Mouse (Mus musculus) lung, postnatal 0 days (tissue): Measurements from ENCODE around the gene Rpf2. TPM values are rescaled to one million over a fixed set of nuclear protein-coding genes. Genes with fewer than 3 reads are reported as not detected.
A peak's percentile ranks its signal among the peaks of the same experiment; 100 is the strongest.

Experiments used
- ATAC-seq: fragments of 200-750 bp; cut with Nextera tagmentation; 2 replicates; pipeline ENCODE4 v1.8.0; 2017; ENCODE audit warnings: moderate library complexity
- DNase-seq: peaks from one replicate; pipeline ENCODE4 v3.0.0-alpha.2; 2016; ENCODE audit warnings: low spot score
- H3K27ac ChIP-seq: fragments of 300-500 bp; sonication (generic); 2 replicates; pipeline ENCODE4 v1.5.1; 2014; ENCODE audit warnings: antibody characterized with exemption, mild to moderate bottlenecking, low read length, mixed read lengths
- H3K27me3 ChIP-seq: fragments of 300-500 bp; sonication (generic); replicated peaks from 2 replicates; pipeline ENCODE4 v1.6.1; 2014; ENCODE audit warnings: low read length, mixed read lengths; ENCODE audit not compliant: insufficient read depth
- H3K36me3 ChIP-seq: fragments of 300-500 bp; sonication (generic); 2 replicates; pipeline ENCODE4 v1.6.1; 2014; ENCODE audit warnings: low read length, mixed read lengths; ENCODE audit not compliant: insufficient read depth
- H3K4me1 ChIP-seq: fragments of 300-500 bp; sonication (generic); 2 replicates; pipeline ENCODE4 v1.6.1; 2014; ENCODE audit warnings: antibody characterized with exemption, low read depth, low read length, mixed read lengths; ENCODE audit not compliant: insufficient read depth
- H3K4me2 ChIP-seq: fragments of 300-500 bp; sonication (generic); replicated peaks from 2 replicates; pipeline ENCODE4 v1.6.1; 2014; ENCODE audit warnings: low read depth, mild to moderate bottlenecking, low read length, moderate library complexity, mixed read lengths
- H3K4me3 ChIP-seq: fragments of 300-500 bp; sonication (generic); 2 replicates; pipeline ENCODE4 v1.5.1; 2014; ENCODE audit warnings: low read depth, low read length
- H3K9ac ChIP-seq: fragments of 300-500 bp; sonication (generic); replicated peaks from 2 replicates; pipeline ENCODE4 v1.6.1; 2014; ENCODE audit warnings: low read depth, mild to moderate bottlenecking
- H3K9me3 ChIP-seq: fragments of 300-500 bp; sonication (generic); 2 replicates; pipeline ENCODE4 v1.6.1; 2016; ENCODE audit warnings: low read length, mixed read lengths
- CTCF ChIP-seq: IDR thresholded peaks from 2 replicates; pipeline ENCODE4 v1.5.1; 2016; ENCODE audit warnings: antibody characterized with exemption, mild to moderate bottlenecking
- EP300 ChIP-seq: IDR thresholded peaks from 2 replicates; pipeline ENCODE4 v1.6.1; 2016; ENCODE audit warnings: antibody characterized with exemption, mild to moderate bottlenecking, control low read depth
- WGBS: fragments of 180-500 bp; shearing (Covaris S2); extraction: QIAGEN DNeasy Blood & Tissue Kit; methylation state at CpG from one replicate; pipeline ENCODE4 v1.1.7; 2014; 5-methylcytosine and 5-hydroxymethylcytosine counted together
- polyA plus RNA-seq: library from polyadenylated mRNA; unstranded; fragments of >200 nt; fragmentation: Nextera tagmentation; extraction: Ambion mirVana; gene quantifications from 2 replicates; pipeline ENCODE4 v1.2.1, GENCODE M21; 2015

The Rpf2 gene
- polyA plus RNA-seq, 1 experiment from 2014 or later = 19.0 TPM

DNA sequence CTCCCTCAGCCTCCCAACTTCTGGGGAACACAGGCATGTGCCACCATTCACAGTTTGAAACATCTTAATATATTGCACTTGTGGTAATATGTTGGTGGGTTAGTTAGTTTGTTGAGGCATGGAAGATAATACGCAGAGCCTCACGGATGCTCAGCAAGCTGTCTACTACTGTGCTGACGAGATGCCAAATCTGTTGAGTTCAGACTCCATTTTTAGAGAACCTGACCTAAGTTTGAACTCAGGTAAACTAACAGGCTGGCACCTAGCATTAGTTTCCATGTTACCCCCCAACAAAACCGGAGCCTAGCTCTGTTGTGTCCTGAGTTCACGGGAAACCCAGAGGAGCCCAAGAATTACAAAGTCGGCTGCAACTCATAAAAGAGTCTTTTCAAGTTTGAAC is 51.8 kb downstream of the Rpf2 start:
- no peak for DNase-seq
- H3K9ac ChIP-seq = no peak overlapping the region
- H3K27ac ChIP-seq = no peak overlapping the region
- no peak for ATAC-seq
- H3K4me3 ChIP-seq = no peak overlapping the region
- TF ChIP-seq EP300 = no peak
- TF ChIP-seq CTCF = no peak
- no peaks in the 10 kb centered on the region for H3K27me3 ChIP-seq
- 85% methylated on average over 6 of the region's 6 CpGs for WGBS
- H3K36me3 ChIP-seq = no peaks in the 10 kb centered on the region
- H3K4me2 ChIP-seq = no peak overlapping the region
- H3K4me1 ChIP-seq = no peaks in the 10 kb centered on the region
- no peaks in the 10 kb centered on the region for H3K9me3 ChIP-seq

GRCm38 (mm10) chr10:40192010-40192935 is 54.6 kb downstream of the Rpf2 start:
- 42% methylated on average over 18 of the region's 18 CpGs for WGBS
- DNase-seq (no peak), ATAC-seq (no peak)
- no peaks in the 10 kb centered on the region for H3K27me3 ChIP-seq
- H3K36me3 ChIP-seq = no peaks in the 10 kb centered on the region
- H3K9ac ChIP-seq = no peak overlapping the region
- H3K4me3 ChIP-seq = no peak overlapping the region
- H3K9me3 ChIP-seq = no peaks in the 10 kb centered on the region
- no peak overlapping the region for H3K27ac ChIP-seq
- TF ChIP-seq CTCF (no peak), EP300 (no peak)
- peak overlapping the region; percentile 42 for H3K4me2 ChIP-seq
- no peaks in the 10 kb centered on the region for H3K4me1 ChIP-seq

DNA sequence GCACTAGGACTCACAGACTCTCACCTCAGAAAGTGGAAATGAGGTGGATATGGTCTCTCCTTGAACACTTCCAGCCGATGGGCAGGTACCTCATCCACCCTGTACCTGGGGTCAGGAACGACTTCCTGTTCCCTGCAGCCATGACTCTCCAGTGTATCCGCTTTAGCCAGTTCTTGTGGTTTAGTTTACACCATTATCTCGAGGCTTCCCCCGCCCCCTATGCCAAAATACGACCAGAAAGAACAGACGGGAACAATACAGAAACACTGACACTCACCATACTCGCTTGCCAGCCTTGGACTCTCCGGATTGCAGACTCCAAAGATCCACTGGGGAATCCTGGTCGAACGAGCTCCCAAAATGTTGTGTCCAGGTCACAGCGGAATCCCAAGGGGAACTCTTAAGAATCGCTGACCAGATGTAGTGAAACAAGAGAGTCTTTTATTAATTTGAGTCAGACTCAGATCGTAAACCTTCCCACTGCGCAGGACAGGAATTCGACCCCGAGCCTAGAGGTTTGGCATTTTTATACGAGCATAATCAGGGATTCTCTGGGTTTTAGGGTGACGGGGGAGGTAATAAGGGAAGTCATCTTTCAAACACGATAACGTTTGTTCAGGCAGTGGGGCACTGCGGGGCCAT is 55.4 kb downstream of the Rpf2 start:
- 32% methylated on average over 22 of the region's 22 CpGs for WGBS
- H3K36me3 ChIP-seq = no peaks in the 10 kb centered on the region
- no peaks in the 10 kb centered on the region for H3K4me1 ChIP-seq
- peak overlapping the region; percentile 42 for H3K4me2 ChIP-seq
- TF ChIP-seq EP300 = no peak
- no peak for TF ChIP-seq CTCF
- no peaks in the 10 kb centered on the region for H3K27me3 ChIP-seq
- no peak for DNase-seq
- peak overlapping the region; percentile 0; the same call in 1 of the 2 replicates for H3K4me3 ChIP-seq
- no peak overlapping the region for H3K9ac ChIP-seq
- ATAC-seq = no peak
- H3K27ac ChIP-seq = no peak overlapping the region
- H3K9me3 ChIP-seq = no peaks in the 10 kb centered on the region

GRCm38 (mm10) chr10:40190871-40191270 is 56.0 kb downstream of the Rpf2 start:
- DNase-seq = no peak
- Histone ChIP-seq H3K27ac (no peak overlapping the region), H3K4me1 (no peaks in the 10 kb centered on the region), H3K4me3 (no peak overlapping the region), H3K27me3 (no peaks in the 10 kb centered on the region), H3K9me3 (no peaks in the 10 kb centered on the region), H3K9ac (no peak overlapping the region), H3K36me3 (no peaks in the 10 kb centered on the region), H3K4me2 (peak overlapping the region; percentile 42; the same call in 1 of the 2 replicates)
- TF ChIP-seq CTCF (peak; percentile 22), EP300 (no peak)
- ATAC-seq = no peak
- WGBS = 76% methylated on average over 8 of the region's 8 CpGs

DNA sequence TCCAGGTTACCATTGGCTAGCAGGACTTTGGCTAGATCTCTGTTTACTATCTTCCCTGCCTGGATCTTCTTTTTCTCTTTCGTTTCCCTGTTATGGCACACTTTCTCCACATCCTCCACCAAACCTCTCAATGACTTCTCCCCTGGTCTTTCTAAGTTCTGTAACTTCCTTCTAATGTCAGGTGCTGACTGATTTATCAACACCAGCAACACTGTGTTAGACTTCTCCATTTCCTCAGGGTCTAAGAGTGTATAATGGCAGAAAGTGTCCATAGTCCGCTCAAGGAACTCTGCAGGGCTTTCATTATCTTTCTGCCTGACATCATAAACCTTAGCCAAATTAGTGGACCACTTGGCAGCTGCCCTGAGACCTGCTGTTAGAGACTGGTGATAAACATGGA is 57.1 kb downstream of the Rpf2 start:
- Histone ChIP-seq H3K27ac (no peak overlapping the region), H3K4me2 (no peak overlapping the region), H3K9ac (no peak overlapping the region), H3K36me3 (no peaks in the 10 kb centered on the region), H3K9me3 (no peaks in the 10 kb centered on the region), H3K4me3 (no peak overlapping the region), H3K27me3 (no peaks in the 10 kb centered on the region), H3K4me1 (no peaks in the 10 kb centered on the region)
- DNase-seq (no peak), ATAC-seq (no peak)
- WGBS = 86% methylated on average over 2 of the region's 2 CpGs
- TF ChIP-seq EP300 = no peak
- TF ChIP-seq CTCF = no peak

DNA sequence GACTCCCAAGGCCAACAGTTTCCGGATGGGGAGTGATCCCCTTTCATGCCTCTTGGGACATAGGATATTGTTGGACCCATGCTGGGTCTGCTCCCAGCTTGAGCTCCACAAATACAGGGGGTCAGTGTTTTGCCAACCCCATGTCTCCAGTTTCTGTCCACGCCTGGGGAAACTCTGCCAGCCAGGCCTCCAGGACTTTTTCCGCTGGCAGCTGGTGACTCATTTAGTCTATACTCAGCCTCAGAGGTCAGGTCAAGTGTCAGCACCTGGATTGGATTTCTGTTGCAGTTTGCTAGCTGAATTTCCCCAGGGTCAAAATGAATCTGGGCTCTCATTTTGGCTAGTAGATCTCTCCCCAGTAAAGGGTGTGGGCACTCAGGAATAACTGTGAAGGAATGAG is 58.0 kb downstream of the Rpf2 start:
- no peak overlapping the region for H3K27ac ChIP-seq
- H3K9me3 ChIP-seq = no peaks in the 10 kb centered on the region
- WGBS = 66% methylated on average over 3 of the region's 3 CpGs
- H3K4me2 ChIP-seq = no peak overlapping the region
- no peaks in the 10 kb centered on the region for H3K4me1 ChIP-seq
- H3K4me3 ChIP-seq = no peak overlapping the region
- H3K9ac ChIP-seq = no peak overlapping the region
- H3K36me3 ChIP-seq = no peaks in the 10 kb centered on the region
- DNase-seq = no peak
- no peaks in the 10 kb centered on the region for H3K27me3 ChIP-seq
- TF ChIP-seq EP300 (no peak), CTCF (no peak)
- ATAC-seq = no peak
